In genomic region chr13:63311156-63311555, GRCm38 (mm10) we compare ENCODE assay signal across 20 mouse cellular contexts.
DNase-seq lines count a peak whose midpoint lies in the region; ATAC-seq lines count a peak whose summit lies in the region.
"Had no signal": no experiment of that assay in that cellular context is flagged by ENCODE, and none has a peak within 500 bp of the region (broad histone marks: within the 10 kb centered on the region; RNA-seq: fewer than 3 reads in every experiment).

No protein-coding gene starts in this region.

- no peak for ATAC-seq in embryonic facial prominence, embryonic 13.5 days (ENCODE audit: insufficient number of reproducible peaks, insufficient read depth, low FRiP score, low TSS enrichment, low read depth)
- ATAC-seq: CD4-positive, CD25-positive, alpha-beta regulatory T cell, adult 4 months; forebrain, embryonic 15.5 days had no signal

- H3K4me3 ChIP-seq in embryonic facial prominence, embryonic 13.5 days, result no peak overlapping the region
- H3K4me3 ChIP-seq in embryonic facial prominence, embryonic 10.5 days, result no peak overlapping the region
- H3K4me3 ChIP-seq: forebrain, embryonic 15.5 days; hindbrain, embryonic 10.5 days had no signal

- H3K4me2 ChIP-seq in embryonic facial prominence, embryonic 13.5 days, result no peak overlapping the region
- H3K4me2 ChIP-seq: forebrain, embryonic 15.5 days; hindbrain, embryonic 14.5 days had no signal

- no peaks in the 10 kb centered on the region for H3K9me3 ChIP-seq in embryonic facial prominence, embryonic 13.5 days
- H3K9me3 ChIP-seq in embryonic facial prominence, embryonic 10.5 days, result no peaks in the 10 kb centered on the region
- H3K9me3 ChIP-seq: forebrain, embryonic 15.5 days; G1E; hindbrain, embryonic 10.5 days had no signal

- H3K9ac ChIP-seq in embryonic facial prominence, embryonic 13.5 days, result no peak overlapping the region
- H3K9ac ChIP-seq: forebrain, embryonic 15.5 days; hindbrain, embryonic 14.5 days had no signal

- H3K36me3 ChIP-seq in embryonic facial prominence, embryonic 13.5 days, result peaks cover 7% of the 10 kb centered on the region
- H3K36me3 ChIP-seq in embryonic facial prominence, embryonic 10.5 days (replicated peaks), result peaks cover 30% of the 10 kb centered on the region; the same call in 1 of the 2 replicates
- H3K36me3 ChIP-seq: forebrain, embryonic 15.5 days had no signal

- peaks cover 16% of the 10 kb centered on the region for H3K4me1 ChIP-seq in embryonic facial prominence, embryonic 13.5 days
- peaks cover 14% of the 10 kb centered on the region for H3K4me1 ChIP-seq in embryonic facial prominence, embryonic 10.5 days
- H3K4me1 ChIP-seq: forebrain, embryonic 15.5 days had no signal

- 0 out of 2 replicates have a peak overlapping the region, but pooled peaks have one; percentile 28 for H3K27ac ChIP-seq in embryonic facial prominence, embryonic 13.5 days
- no peak overlapping the region for H3K27ac ChIP-seq in embryonic facial prominence, embryonic 10.5 days (replicated peaks)
- H3K27ac ChIP-seq: forebrain, embryonic 15.5 days; hindbrain, embryonic 14.5 days had no signal

- no peaks in the 10 kb centered on the region for H3K27me3 ChIP-seq in embryonic facial prominence, embryonic 13.5 days
- H3K27me3 ChIP-seq in embryonic facial prominence, embryonic 10.5 days (replicated peaks; ENCODE audit: low read depth, poor library complexity, severe bottlenecking), result no peaks in the 10 kb centered on the region
- H3K27me3 ChIP-seq: forebrain, embryonic 15.5 days had no signal

- DNase-seq in embryonic facial prominence, embryonic 10.5 days (ENCODE audit: low spot score), result no peak
- peak; percentile 43 for DNase-seq in kidney, adult 11 months
- DNase-seq in kidney, adult 9 months, result no peak
- peak; percentile 38 to 81 for DNase-seq in kidney, postnatal 25 days
- DNase-seq in kidney, adult 18-20 months, result no peak
- DNase-seq in testis, postnatal 10 days (ENCODE audit: low spot score), result peak; percentile 35
- no peak for DNase-seq in testis, postnatal 14 days (ENCODE audit: low spot score)
- DNase-seq: adrenal gland, adult 8-10 months; adrenal gland, postnatal 36 days; B cell, adult 2 months; cerebellum, adult 2 months; cerebellum, postnatal 10 days; gastrocnemius, postnatal 14 days; heart, postnatal 10 days had no signal

- WGBS in embryonic facial prominence, embryonic 13.5 days, result 67% methylated on average over 2 of the region's 2 CpGs
- WGBS in embryonic facial prominence, embryonic 10.5 days, result 72% methylated on average over 2 of the region's 2 CpGs

Comparison
In these comparisons a context has a peak if more than half of its experiments do, and no peak if none do; other contexts are left out.
1. DNase-seq: peak in kidney, adult 11 months (single experiment), kidney, postnatal 25 days (2 of 2) and testis, postnatal 10 days (single experiment); none in embryonic facial prominence, embryonic 10.5 days (single experiment), kidney, adult 9 months (single experiment), kidney, adult 18-20 months (single experiment) and testis, postnatal 14 days (single experiment).